Mouse (Mus musculus) left cerebral cortex, postnatal 14 days (tissue): Measurements from ENCODE around the gene Ap5s1. TPM values are rescaled to one million over a fixed set of nuclear protein-coding genes. Genes with fewer than 3 reads are reported as not detected.
"Not testable (repeated sequence)": the region's sequence is repeated elsewhere in the genome, so short reads cannot be mapped to it uniquely, and the experiment has no call there.

Source experiments
- DNase-seq, 2 experiments: peaks; one replicate each; pipeline ENCODE4 v3.0.0; 2021 to 2022; ENCODE audit warnings: low spot score in 2 of 2, mixed read lengths in 1 of 2
- intact Hi-C: fragments of 180-260 bp; cut with DNase I; formaldehyde crosslinking; loops from one replicate; pipeline ENCODE4 v1.15.1; 2025
- total RNA-seq, 2 experiments: library from RNA; stranded (reverse); gene quantifications; 2 replicates each; pipeline ENCODE4 v1.2.3; 2021

The Ap5s1 gene
- total RNA-seq, 2 experiments from 2014 or later = 23.9 to 26.3 TPM

- DNase-seq = peak; percentile 95
Measured at GRCm38 (mm10) chr2:131209969-131210792, 3.3 kb downstream of the Ap5s1 start.

GRCm38 (mm10) chr2:131211026-131211615, 4.2 kb downstream of the Ap5s1 start:
- DNase-seq = no peak
- intact Hi-C loops = no loop called here

More at GRCm38 (mm10) chr2:131209969-131210792, 3.3 kb downstream of the Ap5s1 start:
- intact Hi-C loops = loop anchor here (1.0 kb wide), 1 partner anchor 31 kb away; no protein-coding TSS in a partner anchor

GRCm38 (mm10) chr2:131213773-131214172, 6.9 kb downstream of the Ap5s1 start:
- intact Hi-C loops = no loop called here
- no peak for DNase-seq

- intact Hi-C loops = no loop called here
- DNase-seq = no peak
Measured at GRCm38 (mm10) chr2:131215941-131216858, 9.3 kb downstream of the Ap5s1 start.

GRCm38 (mm10) chr2:131220030-131220429, 13.2 kb downstream of the Ap5s1 start:
- no peak for DNase-seq
- intact Hi-C loops = no loop called here

GRCm38 (mm10) chr2:131221853-131222515, 15.1 kb downstream of the Ap5s1 start:
- intact Hi-C loops = no loop called here
- no peak for DNase-seq

GRCm38 (mm10) chr2:131222562-131222961, 15.7 kb downstream of the Ap5s1 start:
- peak in 1 of 2 experiments; percentile 15 for DNase-seq
- intact Hi-C loops = no loop called here

- DNase-seq = no peak
- intact Hi-C loops = no loop called here
Measured at GRCm38 (mm10) chr2:131223569-131223968, 16.7 kb downstream of the Ap5s1 start.

- DNase-seq = no peak
- intact Hi-C loops = no loop called here
Measured at GRCm38 (mm10) chr2:131225178-131225577, 18.3 kb downstream of the Ap5s1 start.

- DNase-seq, intact Hi-C loops: not testable (repeated sequence)
Measured at GRCm38 (mm10) chr2:131226669-131227068, 19.8 kb downstream of the Ap5s1 start.

GRCm38 (mm10) chr2:131227243-131227642, 20.4 kb downstream of the Ap5s1 start:
- no peak for DNase-seq
- intact Hi-C loops = no loop called here

- no peak for DNase-seq
- intact Hi-C loops = no loop called here
Measured at GRCm38 (mm10) chr2:131232558-131232957, 25.7 kb downstream of the Ap5s1 start.

- intact Hi-C loops = no loop called here
- DNase-seq = peak; percentile 92 to 96
Measured at GRCm38 (mm10) chr2:131233307-131234126, 26.6 kb downstream of the Ap5s1 start, which contains the start of gene Mavs. TSS of gene Mavs (plus strand) at chr2:131234063.

GRCm38 (mm10) chr2:131234127-131234650, 27.3 kb downstream of the Ap5s1 start:
- intact Hi-C loops = no loop called here

GRCm38 (mm10) chr2:131234970-131235635, 28.2 kb downstream of the Ap5s1 start:
- DNase-seq = no peak
- intact Hi-C loops = no loop called here

More at GRCm38 (mm10) chr2:131234127-131234650, 27.3 kb downstream of the Ap5s1 start:
- no peak for DNase-seq

GRCm38 (mm10) chr2:131242180-131242579, 35.3 kb downstream of the Ap5s1 start:
- intact Hi-C loops = no loop called here

GRCm38 (mm10) chr2:131242929-131243328, 36.1 kb downstream of the Ap5s1 start:
- intact Hi-C loops = no loop called here

More at GRCm38 (mm10) chr2:131242180-131242579, 35.3 kb downstream of the Ap5s1 start:
- DNase-seq = no peak

More at GRCm38 (mm10) chr2:131242929-131243328, 36.1 kb downstream of the Ap5s1 start:
- DNase-seq = no peak
